Mouse (Mus musculus) A20 (cell line): Measurements from ENCODE around the gene Epb42.
"Not testable (repeated sequence)": the region's sequence is repeated elsewhere in the genome, so short reads cannot be mapped to it uniquely, and the experiment has no call there.

Experiments
- DNase-seq: peaks from one replicate; pipeline ENCODE4 v3.0.0-alpha.2; 2011; ENCODE audit warnings: low read depth, low spot score

Epb42 gene

DNA sequence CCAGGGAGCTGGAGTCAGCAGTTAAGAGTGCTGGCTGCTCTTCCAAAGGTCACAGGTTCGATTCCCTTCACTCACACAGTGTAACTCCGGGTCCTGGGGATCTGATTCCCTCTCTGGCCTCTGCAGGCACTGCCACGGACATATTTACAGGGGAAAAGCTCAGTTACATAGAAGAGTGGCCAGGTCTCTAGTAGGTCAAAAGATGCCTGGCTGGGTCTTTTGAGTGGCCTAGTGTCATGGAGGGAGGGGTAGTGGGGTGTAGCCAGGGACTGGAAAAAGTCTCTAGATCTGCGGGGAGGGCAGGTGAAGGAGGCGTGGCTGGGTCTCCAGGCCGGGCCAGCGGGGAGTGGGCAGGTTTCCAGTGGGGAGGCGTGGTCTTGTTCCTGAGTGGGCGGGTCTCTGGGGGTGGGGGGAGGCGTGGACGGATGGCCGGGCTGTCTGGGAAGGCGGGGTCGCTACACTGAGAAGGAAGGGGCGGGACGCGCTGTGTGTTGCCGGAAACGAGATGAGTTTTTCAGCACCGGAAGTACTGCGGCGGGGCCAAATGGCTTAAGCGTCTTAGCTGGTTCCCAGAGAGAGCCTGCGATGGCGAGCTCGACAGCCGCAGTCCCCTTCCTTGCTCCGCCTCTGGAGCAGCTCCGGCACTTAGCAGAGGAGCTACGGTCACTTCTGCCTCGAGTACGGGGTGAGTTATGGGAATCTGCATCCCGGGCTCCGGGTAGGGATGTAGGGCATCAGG, 28.8 kb downstream of the Epb42 start, which contains the start of gene Ccndbp1:
TSS of gene Ccndbp1 (plus strand) at position 479 of the 739 bp plus-strand sequence.
- peak; percentile 95 for DNase-seq

DNA sequence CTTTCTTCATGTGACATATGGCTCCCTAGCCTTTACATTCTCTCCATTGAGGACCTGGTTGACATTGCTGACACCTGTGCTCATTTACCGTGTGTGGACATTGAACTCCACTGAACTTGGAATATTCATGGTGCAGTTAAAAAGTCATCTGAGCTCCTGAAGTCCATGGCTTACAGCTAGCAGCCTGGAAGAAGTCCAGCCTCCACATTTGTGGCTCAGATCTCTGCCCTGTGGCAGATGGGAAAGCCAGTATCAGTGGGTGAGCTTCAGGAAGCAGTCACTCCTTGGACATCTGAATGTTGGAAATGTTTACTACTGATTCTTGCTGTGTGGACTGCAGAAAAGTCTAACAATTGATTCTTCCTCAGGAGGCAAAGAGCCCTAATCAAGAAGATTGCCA, 29.9 kb downstream of the Epb42 start:
- DNase-seq: no peak

GRCm38 (mm10) chr2:121004018-121004811, 32.7 kb downstream of the Epb42 start:
- DNase-seq: no peak

DNA sequence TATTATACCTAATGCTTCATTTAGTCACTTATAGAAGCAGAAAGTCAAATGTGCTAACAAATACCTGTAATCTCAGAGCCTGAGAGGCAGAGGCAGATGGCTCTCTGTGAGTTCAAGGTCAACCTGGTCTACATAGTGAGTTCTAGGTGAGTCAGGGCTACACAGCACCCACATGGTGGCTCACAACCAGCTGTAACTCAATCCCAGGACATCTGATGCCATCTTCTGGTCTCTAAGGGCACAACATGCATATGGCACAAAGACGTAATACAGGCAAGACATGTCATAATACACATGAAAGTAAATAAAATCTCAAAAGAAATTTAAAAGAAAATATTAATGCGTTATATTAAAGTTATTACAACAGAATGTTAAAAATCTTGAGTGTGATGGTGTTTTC, 33.3 kb downstream of the Epb42 start:
- peak; percentile 59 for DNase-seq

GRCm38 (mm10) chr2:120998863-120999262, 38.0 kb downstream of the Epb42 start:
- no peak for DNase-seq

DNA sequence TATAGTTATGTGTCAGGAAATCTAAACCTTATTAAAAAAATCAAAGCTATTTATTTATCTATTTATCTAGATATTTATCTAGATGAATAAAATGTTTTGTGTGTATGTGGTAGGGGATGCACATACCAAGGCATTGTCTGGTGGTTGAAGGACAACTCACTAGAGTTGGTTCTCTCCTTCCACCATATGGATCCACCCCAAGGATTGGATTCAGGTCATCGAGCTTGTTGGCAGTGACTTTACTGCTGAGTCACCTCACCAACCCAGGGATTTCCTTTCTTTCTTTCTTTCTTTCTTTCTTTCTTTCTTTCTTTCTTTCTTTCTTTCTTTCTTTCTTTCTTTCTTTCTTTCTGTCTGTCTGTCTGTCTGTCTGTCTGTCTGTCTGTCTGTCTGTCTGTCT, 40.3 kb downstream of the Epb42 start:
- not testable (repeated sequence) for DNase-seq

- no peak for DNase-seq
These were observed 45.7 kb downstream of the Epb42 start for GRCm38 (mm10) chr2:120991196-120991595.

- peak; percentile 38 for DNase-seq
These were observed 51.6 kb downstream of the Epb42 start for GRCm38 (mm10) chr2:120985241-120985640.

DNA sequence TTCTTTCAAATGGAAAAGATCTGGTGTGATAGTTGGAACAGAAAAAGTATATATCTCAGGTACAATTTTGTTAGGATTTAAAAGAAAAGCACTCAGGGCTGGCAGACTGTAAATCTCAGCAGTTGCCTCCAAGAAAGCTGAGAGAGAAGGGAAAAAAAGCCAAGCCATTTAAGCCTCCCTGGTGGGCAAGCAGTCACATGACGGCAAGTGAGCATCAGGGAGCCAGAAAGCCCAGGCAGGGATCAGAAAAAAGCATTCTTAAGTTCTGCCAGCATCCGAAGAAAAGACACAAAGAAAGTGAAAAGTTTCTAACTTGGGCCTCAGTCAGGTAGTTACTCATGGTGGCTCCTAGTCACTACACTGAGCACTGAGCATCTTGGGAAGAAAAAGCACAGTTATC, 53.3 kb downstream of the Epb42 start:
- DNase-seq: no peak

DNA sequence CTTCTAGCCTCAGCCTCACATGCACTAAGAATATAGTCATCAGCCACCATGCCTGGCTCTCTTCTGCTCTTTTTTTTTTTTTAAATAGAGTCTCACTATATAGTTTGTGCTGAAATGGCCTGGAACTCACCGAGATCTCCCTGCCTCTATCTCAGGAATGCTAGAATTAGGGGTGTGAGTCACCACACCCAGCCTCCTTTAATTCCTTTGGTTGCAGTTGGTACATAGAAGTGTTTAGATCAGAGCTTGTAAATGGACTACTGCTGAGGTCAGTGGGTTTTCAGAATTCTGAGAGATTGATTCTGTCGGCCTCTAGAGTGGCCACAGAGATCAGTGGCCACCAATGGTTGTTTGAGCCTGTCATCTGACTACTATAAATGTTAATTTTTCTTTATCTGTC, 56.0 kb downstream of the Epb42 start:
- DNase-seq: no peak

- DNase-seq: no peak
These were observed 57.1 kb downstream of the Epb42 start for GRCm38 (mm10) chr2:120979819-120980218.

DNA sequence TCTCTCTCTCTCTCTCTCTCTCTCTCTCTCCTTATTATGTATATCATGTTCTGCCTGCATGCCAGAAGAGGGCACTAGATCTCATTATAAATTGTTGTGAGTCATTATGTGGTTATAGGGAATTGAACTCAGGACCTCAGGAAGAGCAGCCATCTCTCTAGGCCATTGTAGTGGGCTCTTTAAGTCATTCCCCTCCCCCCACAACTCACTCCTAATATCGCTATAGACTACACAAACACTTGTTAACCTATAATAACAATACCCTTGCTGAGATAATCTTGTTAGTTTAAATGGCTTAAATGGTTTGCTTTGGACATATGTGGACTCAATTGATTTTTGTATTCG, 58.2 kb downstream of the Epb42 start:
- peak; percentile 63 for DNase-seq

GRCm38 (mm10) chr2:120977926-120978692, 58.8 kb downstream of the Epb42 start:
- peak; percentile 69 for DNase-seq

DNA sequence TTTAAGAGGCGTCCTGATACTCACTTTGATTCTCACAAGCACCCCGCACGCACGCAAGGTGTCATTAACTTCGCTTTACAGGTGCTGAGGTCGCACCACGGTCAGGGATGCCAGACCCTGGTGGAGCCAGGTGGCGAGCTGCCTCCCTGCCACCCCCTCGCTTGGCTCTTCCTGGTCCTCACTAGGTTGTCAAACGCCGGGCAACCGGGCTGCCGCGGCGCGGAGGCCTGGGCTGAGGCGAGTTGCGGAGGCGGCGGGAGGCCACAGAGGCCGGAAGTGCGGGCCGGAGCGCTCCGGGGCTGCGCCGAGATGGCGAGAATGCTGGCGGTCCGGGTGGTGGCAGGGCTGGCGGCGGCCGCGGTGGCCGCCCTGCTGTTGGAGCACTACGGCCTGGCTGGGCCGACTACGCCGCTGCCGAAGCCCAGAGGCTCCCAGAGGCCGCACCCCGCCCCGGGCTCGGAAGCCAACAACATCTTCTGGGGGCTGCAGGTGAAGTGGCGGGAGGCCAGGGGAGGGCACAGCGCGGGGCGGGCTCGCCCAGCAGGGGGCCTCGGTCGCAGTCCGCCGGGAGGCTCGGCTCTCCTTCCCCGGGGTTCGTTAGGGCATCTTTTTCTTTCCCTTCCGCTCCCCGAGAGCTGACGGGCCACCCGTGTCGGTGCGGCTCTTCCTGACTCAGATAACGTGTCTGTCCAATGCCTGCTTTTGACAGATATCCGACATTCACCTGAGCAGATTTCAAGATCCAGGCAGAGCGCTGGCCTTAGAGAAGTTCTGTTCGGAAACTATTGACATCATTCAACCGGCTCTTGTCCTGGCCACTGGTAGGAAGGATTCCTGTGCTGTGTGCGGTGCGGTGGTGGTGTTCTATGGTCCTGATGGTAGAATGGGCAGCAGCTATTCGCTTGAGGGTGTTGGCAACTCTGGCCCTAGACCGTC, 59.6 kb downstream of the Epb42 start, which contains the start of gene Tmem62:
TSS of gene Tmem62 (plus strand) at position 28 of the 936 bp plus-strand sequence.
- DNase-seq: peak; percentile 89

DNA sequence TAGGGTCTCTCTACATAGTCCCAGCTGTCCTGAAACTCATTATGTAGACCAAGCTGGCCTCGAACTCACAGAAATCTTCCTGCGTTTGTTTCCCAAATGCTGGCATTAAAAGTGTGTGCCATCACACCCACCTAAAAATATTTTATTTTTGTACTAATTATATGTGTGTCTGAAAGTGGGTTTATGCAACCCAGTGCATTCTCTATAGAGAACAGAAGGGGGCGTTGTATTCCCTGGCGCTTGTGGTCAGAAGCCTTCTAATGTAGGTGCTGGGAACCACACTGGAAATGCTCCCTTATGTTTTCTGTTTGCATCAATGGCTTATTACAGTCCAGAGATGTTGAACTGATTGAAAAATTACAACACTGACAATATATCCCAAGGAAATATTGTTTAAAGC, 60.6 kb downstream of the Epb42 start:
- peak; percentile 82 for DNase-seq

- no peak for DNase-seq
These were observed 63.9 kb downstream of the Epb42 start for GRCm38 (mm10) chr2:120972964-120973363.

DNA sequence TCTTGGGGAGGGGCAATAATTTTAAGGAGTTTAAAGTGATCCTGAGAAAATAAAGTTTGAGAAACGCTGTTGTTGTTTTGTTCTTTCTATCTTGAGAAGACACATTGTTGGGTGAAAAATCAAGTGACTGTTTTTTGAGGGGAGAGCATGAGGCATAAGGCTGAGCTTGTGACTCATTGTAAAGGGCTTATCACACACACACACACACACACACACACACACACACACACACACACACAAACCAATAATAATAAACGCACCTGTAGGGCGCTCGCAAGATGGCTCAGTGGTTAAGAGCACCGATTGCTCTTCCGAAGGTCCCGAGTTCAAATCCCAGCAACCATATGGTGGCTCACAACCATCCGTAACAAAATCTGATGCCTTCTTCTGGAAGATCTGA, 64.6 kb downstream of the Epb42 start:
- DNase-seq: not testable (repeated sequence)

DNA sequence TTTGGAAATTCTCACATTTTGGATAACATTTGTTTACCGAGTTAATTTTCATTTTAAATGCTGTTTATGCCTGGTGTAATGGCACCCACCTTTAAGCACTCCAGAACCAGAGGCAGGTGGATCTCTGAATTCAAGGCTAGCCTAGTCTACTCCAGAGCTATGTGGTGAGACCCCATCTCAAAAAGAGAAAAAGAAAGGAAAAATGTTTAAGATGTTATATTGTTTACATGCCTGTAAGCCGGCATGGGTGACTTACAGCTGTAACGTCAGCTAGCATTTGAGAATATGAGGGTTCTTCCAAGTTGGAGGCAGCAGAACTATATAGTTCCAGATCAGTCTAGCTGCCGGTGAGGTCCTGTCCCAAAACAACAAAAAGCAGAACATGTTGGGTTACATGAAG, 65.1 kb downstream of the Epb42 start:
- no peak for DNase-seq

DNA sequence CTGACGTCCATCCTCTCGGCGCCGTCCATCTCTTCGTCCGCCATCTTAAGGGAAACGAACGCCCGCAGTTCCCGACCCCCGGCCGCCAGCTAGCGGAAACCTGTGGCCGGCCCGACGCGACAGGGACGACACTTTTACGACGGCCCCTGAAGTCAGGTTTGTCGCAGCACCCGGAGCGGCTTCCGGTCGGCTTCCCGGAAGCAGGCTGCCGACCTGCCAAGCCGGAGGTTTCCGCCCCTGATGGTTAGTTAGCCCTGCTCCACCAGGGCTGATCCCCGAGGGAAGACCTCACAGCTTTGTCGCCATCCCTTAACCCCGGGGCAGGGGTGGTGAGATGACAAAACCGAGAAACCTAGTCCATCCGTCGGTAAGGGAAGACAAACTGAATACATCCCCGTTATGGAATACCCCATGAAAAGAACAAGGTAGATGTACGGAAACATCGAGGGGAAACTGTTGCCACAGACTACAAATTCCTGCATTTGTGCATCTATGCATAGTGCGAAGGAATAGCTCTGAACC, 66.3 kb downstream of the Epb42 start, which contains the start of gene Ubr1:
TSS of gene Ubr1 (minus strand) at position 157 of the 522 bp plus-strand sequence.
- DNase-seq: peak; percentile 94

DNA sequence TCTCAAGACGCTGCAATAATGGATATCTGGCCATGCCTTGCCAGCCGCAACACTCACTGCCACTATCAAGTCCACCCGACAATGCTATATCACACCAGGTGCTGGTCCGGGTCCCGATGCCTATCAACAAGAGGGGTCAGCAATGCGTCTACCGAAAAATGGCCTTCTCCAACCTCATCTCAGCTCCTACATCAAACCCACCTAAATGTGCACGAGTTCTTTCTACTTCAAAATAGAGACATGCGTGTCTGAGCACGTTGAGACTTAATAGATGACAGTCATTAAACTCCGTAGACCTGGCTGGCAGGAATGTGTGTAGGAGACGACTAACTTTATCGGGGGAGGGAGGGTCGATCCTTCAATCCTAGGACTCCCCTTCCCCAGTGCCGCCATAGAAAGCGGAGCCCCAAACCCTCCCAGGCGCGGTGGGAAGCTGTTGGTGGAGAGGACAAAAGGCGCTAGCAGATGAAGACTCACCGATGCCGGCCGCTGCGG, 66.8 kb downstream of the Epb42 start:
- DNase-seq: no peak
